Mouse (Mus musculus) induced T-regulatory cell, adult 2 months (primary cell): ENCODE data around the gene Ankrd35.
"Not testable (repeated sequence)": the region's sequence is repeated elsewhere in the genome, so short reads cannot be mapped to it uniquely, and the experiment has no call there.

ENCODE experiments used
- DNase-seq: peaks from one replicate; pipeline ENCODE4 v3.0.0-alpha.2; 2012; ENCODE audit warnings: low read depth

The Ankrd35 gene

GRCm38 (mm10) chr3:96669727-96670468 lies at the start of gene Ankrd35:
Gene Ankrd35, plus strand, starts transcription at chr3:96670131.
- DNase-seq = peak; percentile 94

GRCm38 (mm10) chr3:96623201-96623600 lies 46.7 kb upstream of the Ankrd35 start:
- DNase-seq = no peak

GRCm38 (mm10) chr3:96629729-96630600 lies 40.0 kb upstream of the Ankrd35 start, which contains the start of gene Rbm8a:
Gene Rbm8a, plus strand, starts transcription at chr3:96629933.
- peak; percentile 99 for DNase-seq

DNA sequence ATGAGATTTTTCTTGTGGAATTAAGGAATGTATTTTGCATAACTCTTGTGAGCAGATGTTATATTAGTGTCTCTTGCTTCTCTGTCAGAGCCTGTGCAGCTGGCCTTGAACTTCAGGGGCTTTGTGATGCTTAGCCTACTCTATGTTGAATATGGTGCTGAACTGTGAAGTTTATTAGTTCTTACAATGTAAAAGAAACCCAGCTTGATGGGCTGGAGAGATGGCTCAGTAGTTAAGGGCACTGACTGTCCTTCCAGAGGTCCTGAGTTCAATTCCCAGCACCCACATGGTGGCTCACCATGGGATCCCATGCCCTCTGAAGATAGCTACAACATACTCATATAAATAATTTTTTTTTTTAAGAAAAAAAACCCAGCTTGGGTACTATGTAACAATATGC lies 37.9 kb upstream of the Ankrd35 start:
- DNase-seq = no peak

GRCm38 (mm10) chr3:96634015-96634414 lies 35.9 kb upstream of the Ankrd35 start:
- DNase-seq = no peak

GRCm38 (mm10) chr3:96634928-96635879 lies 34.7 kb upstream of the Ankrd35 start, which contains the start of the genes Pex11b and Gm42957:
Gene Pex11b, plus strand, starts transcription at chr3:96635376.
Gene Gm42957, plus strand, starts transcription at chr3:96635474.
- DNase-seq = peak; percentile 88

DNA sequence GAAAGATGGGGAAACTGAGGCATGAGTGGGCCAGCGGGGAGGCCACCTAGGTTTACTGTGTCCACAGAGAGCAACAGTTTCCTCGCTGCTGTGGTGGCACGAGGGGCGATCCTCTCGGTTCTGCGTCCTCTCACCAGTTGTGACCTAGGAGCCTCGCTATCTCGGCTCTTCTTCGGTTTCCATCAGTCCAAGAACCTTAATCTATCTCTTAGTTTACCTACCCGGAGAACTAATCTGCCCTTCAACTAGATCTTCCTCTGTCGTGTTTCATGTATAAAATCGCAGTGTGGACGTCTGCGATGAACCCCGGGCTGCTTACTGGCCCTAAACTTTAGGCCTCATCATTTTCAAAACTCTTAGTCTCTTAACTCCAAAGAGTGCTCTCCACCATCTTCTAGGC lies 34.0 kb upstream of the Ankrd35 start:
- DNase-seq = no peak

GRCm38 (mm10) chr3:96636448-96636847 lies 33.5 kb upstream of the Ankrd35 start:
- no peak for DNase-seq

- DNase-seq = peak; percentile 83
Observed at GRCm38 (mm10) chr3:96639219-96639618, 30.7 kb upstream of the Ankrd35 start.

GRCm38 (mm10) chr3:96645018-96645649 lies 24.8 kb upstream of the Ankrd35 start, which contains the start of gene Itga10:
Gene Itga10, plus strand, starts transcription at chr3:96645584.
- DNase-seq = peak; percentile 47

DNA sequence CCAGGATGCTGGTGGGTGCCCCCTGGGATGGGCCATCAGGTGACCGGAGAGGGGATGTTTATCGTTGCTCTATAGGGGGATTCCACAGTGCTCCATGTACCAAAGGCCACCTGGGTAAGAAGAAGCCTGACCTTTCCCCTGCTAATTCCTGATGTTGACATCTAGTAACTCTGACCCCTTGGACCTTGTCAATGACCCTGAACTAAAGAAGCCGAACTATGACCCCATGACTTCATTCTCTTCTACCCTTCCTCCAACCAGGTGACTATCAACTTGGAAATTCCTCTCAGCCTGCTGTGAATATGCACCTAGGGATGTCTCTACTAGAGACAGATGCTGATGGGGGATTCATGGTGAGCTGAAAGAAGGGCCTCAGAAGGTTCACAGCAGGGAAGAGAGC lies 22.6 kb upstream of the Ankrd35 start:
- no peak for DNase-seq

GRCm38 (mm10) chr3:96660901-96661300 lies 9.0 kb upstream of the Ankrd35 start:
- DNase-seq = no peak

DNA sequence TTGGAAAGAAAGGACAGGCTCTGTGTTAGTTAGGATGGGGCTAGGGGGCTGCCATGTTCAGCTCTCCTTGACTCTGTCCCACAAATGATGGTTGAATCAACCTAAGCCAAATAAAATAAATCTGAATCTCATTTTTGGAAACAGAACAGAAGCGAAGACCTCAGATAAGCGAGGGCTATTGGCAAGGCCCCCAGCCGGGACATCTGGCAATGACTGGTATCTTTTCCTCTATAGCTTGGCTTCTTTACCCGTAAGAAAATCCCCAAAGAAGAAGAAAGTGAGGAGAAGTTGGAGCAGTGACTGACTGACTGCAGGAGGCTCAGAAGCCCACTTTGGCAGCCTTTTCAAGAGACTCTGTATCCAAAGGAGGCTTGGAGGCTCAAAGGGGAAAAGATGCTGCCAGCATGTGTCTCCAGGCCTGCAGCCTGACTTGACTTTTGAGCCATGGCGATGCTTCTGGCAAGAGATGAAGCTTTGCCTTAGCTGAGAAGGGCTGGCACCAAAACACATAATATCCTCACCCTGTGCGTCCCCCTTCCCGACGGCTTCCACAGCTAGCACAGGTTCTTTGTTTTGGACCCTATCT lies 7.1 kb upstream of the Ankrd35 start:
- no peak for DNase-seq

- peak; percentile 87 for DNase-seq
Observed at GRCm38 (mm10) chr3:96663432-96664239, 6.3 kb upstream of the Ankrd35 start.

GRCm38 (mm10) chr3:96665732-96666363 lies 4.1 kb upstream of the Ankrd35 start:
- not testable (repeated sequence) for DNase-seq

DNA sequence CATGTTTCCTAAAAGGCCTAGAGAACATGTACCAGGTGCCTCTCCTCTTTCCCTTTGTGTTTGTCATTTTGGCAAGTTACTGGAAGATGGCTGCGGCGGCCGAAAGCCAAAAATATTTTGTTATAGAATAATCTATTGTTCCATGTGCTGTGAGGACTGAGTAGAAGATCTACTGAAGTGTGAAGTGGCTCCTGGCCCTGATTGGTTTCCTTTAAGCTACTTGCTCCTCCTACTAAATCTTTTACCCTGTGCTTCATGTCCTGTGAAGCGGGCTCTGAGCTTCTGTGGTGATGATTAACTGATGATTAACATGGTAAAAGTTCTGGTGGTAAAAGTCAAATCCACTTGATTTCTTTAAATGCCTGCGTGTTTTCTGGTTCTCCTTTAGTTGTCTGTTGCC lies 3.0 kb upstream of the Ankrd35 start:
- DNase-seq = no peak

- peak; percentile 68 for DNase-seq
Observed at GRCm38 (mm10) chr3:96667316-96667715, 2.6 kb upstream of the Ankrd35 start.

DNA sequence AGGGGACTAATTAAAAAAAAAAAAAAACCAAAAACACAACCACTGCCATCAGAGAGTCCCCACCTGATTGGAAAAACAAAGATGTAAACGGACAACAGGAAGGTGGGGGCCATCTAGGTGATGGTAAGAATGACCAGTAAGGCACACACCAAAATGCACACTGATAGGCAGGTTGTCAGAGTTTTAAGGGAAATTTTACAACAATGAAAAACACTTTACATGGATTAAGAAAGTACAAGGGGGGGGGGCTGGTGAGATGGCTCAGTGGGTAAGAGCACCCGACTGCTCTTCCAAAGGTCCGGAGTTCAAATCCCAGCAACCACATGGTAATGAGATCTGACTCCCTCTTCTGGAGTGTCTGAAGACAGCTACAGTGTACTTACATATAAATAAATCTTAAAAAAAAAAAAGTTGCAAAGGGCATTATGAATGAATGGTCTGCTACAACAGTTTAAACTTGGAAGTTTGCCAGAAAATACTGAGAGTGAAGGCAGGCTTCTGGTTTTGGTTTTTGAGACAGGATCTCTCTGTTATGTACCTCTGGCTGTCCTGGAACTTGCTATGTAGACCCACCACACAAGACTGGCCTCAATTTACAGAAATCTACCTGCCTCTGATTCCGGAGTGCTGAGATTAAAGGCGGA lies 1.4 kb upstream of the Ankrd35 start:
- DNase-seq = peak; percentile 16

GRCm38 (mm10) chr3:96671519-96671918 lies 1.6 kb downstream of the Ankrd35 start:
- no peak for DNase-seq
